Mouse (Mus musculus): ENCODE results near the gene Sypl.
A peak's percentile ranks its signal among the peaks of the same experiment; 100 is the strongest.

The Sypl gene

DNA sequence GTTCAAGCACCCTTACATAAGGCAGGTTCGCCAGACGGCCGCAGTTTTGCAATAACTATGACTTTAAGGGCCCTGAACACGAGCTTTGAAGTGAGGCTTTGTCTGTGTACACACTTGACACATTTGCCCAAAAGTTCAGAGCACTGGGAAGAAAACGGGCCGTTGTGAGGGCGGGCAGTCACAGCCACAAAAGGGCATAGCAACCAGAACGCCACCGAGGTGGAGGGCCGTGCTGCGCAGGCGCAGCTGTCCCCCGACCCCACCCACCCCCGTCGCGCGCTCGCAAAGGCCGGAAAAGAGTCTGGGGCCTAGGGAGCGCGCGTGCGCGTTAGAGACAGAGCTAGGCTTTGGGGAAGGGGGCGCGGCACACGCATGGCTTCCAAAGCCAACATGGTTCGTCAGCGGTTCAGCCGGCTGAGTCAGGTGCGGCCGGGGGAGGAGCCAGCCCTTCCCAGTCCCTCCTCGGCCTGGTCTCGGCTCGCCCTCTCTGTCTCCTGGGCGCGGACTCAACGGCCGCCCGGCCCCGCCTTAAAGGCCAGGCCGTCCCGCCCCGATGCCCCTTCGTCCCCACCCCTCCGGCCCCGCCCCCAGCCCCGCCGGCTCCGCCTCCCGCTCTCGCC, at the start of gene Sypl:
Gene Sypl, plus strand, starts transcription at position 296 of the 620 bp plus-strand sequence.
- DNase-seq, result peak; percentile 97

DNA sequence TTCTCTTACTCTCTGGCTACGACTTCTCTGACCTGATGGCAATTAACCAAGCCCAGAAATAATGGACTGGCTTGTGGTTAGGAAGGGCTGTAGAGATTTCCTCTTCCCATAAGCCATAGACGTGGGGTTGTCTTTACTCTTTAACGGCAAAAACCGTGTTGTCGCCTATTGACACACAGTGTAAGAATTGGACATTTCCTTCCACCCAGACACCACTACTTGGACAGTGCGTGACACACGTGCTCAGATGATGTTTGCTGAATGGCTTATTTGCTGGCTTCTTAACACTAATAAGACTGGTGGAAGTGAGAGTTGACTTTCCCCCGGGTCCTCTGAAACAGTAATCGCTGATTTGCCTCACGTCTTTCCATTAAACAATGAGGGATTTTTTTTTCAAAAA, 44.0 kb upstream of the Sypl start:
- DNase-seq, result no peak

GRCm38 (mm10) chr12:32910092-32910491, 43.6 kb upstream of the Sypl start:
- peak; percentile 52 for DNase-seq

- DNase-seq, result no peak
Measured at GRCm38 (mm10) chr12:32910560-32911194, 43.0 kb upstream of the Sypl start.

- DNase-seq, result no peak
Measured at GRCm38 (mm10) chr12:32911569-32911968, 42.1 kb upstream of the Sypl start.

DNA sequence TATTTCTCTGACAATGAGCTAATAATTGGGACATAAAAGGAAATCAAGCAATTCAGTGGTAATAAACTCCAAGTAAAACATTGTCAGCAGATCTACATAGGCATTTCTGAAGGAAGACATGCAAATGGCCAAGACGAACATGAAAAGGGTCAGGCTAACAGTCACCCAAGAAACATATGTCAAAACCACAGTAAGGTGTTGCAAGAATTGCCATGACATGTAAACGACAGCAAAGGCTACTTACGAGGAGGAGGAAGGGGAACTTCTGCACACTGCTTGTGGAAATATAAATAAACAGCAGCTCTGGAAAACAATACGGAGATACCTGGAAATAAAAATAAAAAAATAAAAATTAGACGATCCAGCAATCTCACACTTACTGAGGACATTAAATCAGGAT, 40.9 kb upstream of the Sypl start:
- DNase-seq, result no peak

DNA sequence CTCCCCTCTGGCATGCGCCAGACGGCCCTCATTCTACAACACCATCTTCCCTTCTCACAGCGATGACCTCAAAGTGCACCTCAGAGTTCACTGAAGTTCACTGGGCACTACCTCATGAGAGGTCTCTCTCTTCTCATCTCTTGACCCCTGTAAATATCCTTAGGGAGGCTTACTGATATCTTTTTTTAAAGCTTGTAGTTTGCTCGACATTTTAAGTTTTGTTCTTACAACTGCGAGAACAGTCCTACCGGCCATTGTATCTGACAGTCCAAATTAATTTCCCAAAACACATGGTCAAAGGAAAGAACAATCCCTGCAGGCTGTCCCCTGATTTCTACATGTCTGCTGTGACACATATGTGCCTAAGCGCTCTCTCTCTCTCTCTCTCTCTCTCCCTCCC, 35.0 kb upstream of the Sypl start:
- no peak for DNase-seq

GRCm38 (mm10) chr12:32919091-32919490, 34.6 kb upstream of the Sypl start:
- DNase-seq, result no peak

GRCm38 (mm10) chr12:32919527-32919926, 34.2 kb upstream of the Sypl start:
- no peak for DNase-seq

DNA sequence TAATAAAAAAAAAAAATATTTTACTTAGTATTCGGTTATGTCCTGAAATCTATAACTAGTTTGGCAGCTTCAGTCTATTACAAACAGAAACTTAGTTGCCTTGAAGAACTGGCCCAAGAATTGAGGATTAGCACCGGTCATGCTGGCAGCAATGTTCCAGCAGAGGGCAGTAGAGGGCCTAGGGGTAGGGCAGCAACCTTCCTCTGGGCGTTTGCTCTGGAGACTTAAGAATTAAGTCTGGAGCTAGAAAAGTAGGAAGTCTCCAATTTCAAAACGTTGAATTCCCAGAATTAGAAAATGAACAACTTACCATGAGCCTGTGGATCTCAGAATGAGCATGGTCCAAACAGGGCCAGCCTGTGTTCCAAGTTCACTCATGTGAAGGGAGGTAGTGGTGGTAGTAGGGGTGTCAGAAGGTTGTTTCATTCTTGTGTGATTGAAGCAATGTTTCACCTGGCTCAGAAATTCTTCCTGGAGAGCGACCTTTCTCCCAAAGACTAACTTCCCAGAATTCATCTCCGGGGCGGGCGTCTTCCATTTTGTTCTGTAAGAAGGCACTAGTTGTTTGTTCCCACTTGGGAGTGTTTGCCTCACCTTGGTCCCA, 33.4 kb upstream of the Sypl start:
- DNase-seq, result peak; percentile 84

DNA sequence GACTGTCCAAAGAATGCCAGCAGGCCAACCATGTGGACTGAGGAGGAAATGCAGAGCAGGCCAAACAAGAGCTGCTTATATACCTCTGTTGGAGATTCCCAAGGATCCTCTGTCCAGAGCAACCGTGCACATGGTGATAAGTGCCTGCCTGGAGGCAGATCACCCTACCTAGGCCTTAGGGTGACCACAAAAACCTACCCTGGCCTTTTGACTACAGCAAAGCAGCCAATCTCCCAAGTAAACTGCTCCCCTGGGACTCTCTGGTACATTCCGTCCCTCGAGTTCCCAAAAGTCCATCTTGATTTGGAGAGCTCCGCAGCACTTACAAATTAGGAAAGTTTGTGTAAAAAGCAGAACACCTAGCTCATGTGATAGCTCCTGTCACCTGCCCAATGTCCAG, 32.6 kb upstream of the Sypl start:
- DNase-seq, result no peak

- no peak for DNase-seq
Measured at GRCm38 (mm10) chr12:32921532-32922131, 32.1 kb upstream of the Sypl start.

GRCm38 (mm10) chr12:32924245-32924644, 29.4 kb upstream of the Sypl start:
- DNase-seq, result no peak

DNA sequence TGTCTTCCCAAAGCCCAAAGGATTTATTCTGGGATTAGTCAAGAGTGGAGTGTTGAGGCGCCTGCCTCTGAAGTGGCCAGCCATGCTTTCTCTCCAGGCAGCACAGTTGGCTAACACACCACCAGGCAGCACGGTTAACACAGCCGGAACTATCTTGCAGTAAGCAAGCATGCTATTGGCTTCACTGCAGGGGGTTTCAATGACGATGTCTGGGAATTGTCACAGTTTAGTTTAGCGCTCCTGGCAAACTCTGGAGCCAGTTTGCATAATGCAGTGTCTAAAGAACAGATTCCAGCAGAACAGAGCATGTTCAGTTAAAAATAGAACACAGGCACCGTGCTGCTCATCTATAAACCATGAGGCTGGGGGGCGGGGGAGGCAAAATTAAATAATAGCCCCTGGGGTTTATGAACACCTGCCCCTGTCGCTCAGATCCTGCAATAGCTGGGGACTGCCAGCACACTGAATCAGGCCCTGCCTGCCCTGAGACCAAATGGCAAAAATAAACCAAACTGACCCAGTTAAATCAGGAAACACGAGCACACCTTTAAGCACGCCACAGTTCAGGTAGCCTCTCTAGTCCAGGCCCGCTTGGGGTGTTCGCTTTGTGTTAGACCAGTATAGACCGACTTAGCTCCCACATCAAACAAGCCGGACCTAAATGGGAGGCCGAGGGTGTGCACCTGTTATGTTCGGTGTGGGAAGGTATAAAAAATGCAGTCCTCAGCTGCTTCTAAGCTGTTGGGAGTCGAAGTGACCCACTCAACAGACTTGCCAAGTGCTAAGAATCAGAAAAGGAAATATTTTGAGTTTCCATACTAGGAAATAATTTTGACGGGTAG, 27.1 kb upstream of the Sypl start:
- DNase-seq, result no peak

DNA sequence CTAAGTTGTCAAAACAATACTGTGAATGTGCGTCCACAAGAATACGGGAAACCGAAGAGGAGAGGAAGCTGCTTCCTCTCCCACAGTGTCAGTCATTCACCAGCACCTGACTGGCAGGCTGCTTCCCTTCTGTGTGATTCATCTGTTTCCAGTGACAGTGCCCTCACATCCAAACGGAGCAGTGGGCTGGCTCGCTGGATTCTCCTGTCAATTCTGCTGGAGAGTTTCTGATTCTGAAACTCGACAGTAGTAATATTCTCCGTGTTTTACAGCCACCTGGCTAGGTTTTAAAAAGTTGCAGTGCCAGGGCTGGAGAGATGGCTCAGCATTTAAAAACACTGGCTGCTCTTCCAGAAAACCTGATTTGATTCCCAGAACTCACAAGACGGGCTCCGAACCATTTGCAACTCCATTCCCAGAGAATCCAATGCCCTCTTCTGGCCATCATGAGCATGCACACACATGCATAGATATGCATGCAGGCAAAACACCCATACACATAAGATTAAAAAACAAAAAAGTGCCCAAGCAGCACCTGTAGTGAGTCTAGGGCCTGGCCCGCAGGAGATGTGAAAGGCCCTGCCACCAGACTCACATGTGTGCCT, 26.4 kb upstream of the Sypl start:
- DNase-seq, result no peak

DNA sequence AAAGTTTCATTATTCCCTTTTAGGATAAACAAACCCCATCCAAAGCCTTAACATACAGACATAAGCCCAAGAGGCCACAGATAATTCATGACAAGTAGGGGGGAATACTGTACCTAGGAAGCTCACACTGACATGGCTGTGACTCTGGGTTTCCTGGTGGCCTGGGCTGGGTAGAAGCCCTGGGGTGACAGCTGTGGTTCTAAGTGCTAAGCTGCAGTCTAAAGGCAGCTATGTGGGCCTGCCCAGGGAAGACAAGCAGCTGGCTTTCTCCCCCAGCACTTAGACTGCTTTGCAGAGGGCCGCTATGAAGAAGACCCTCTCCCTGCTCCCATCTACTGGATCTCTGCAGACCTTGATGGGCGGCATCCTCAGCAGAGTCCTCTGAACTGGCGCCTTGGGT, 25.5 kb upstream of the Sypl start:
- no peak for DNase-seq

DNA sequence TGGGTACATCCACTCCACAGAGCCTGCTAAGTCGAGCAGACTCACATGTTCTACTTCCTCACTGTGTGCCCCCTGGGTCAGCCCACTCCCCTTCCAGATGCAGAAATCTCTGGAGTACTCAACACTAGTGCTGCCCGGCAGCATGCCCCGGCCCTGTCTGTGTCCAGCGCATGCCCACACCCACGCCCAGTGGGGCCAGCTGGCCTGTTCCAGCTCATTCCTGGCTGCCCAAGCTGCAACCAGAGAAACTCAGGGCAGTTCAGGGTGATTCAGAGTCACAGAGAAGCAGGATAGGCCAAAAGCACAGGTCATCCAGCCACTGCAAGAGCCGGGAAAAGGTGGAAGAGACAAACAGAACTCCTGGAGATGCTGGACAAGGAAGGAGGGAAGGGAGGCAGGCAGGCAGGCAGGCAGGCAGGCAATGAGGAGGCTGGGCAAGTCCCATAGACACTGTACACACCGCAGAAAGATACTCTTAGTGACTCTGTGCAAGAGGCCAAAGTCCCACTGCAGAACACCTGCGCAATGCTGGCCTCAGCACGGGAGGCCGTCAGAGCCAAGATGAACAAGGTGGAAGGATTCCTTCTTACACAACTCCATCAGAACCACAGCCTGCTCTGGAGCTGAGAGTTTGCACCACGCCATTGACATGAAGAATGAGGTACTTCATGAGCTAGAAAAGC, 23.7 kb upstream of the Sypl start:
- DNase-seq, result peak; percentile 61

GRCm38 (mm10) chr12:32930566-32930965, 23.1 kb upstream of the Sypl start:
- no peak for DNase-seq

- DNase-seq, result no peak
Measured at GRCm38 (mm10) chr12:32936246-32936946, 17.3 kb upstream of the Sypl start.

DNA sequence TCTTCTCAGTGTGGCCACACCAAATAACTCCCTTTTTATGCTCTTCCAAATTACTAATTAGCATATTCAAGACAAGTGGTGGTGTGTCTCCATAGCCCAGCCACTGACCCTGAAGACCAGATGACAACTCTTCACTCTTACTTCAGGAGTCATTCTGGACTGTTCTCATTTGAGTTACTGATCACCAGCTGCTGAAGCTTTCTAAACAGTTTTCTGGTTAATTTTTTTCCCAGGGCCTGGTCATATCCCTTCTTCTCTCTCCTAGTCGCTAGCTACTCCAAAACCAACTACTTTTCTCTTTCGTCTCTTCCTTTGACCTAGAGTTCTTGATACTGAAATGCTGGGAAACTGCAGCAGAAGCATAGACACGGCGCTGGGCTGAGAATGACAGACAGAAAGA, 12.6 kb upstream of the Sypl start:
- no peak for DNase-seq

DNA sequence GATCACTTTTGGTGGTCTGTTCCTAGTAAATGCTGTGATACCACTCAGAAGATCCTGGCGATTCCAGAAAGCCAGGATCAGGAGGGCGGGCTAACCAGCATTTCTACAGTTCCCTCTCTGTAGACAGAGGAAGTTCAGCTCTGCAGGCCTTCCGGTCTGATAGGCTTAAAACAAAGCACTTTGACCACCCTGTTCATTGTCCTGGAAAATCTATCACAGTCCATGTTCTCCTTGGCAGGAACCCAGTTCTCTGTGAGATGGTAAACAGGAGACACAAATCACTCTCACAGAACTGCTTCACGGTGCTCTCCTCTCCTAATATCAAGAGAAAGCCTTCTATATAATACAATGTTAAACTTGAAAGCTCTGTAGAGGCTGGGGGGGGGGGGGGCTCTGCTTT, 10.3 kb upstream of the Sypl start:
- DNase-seq, result peak; percentile 67

DNA sequence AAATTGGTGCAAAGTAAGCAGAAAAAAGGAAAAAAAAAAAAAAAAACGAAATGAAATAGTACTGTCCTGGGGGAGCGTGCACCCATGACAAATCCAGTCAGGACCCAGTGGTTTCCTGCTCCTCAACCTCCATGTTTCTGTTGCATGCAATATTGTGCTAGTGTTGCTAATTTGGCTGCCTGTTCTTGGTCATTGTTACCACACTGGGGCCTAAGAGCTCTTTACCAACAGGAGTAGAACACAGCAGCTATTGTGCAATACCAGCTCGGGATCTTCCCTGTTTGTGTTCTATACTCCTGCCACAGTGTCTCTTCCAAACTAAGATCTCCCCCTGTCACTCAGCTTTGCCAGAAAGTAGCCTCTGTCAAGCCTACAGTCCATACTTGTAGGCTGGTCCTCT, 9.7 kb upstream of the Sypl start:
- no peak for DNase-seq

All from kidney, adult 18-20 months (tissue).